ENCODE assay signal across 8 mouse cellular contexts in the genomic region with DNA sequence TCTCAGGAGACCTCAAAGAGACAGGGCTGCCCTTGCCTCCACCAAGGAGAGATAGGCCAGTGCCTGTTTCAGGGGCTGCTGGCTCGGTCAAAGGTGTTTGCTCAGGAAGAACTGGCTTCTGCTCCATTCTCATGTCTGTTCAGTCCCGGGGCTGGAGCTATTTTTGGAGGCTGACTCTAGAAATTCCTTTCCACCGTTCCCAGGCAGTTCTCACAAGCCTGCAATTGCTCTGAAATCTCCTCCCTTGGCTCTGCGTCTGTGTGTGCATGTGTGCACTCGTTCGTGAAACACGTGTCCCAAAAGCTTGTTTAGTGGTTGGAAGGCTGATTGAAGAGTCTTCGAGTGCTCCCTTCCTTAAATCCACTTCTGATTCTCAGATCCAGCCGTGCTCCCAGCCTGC.
DNase-seq lines count a peak whose midpoint lies in the region; ATAC-seq lines count a peak whose summit lies in the region.

No protein-coding gene starts in this region.

- ATAC-seq in heart, embryonic 16.5 days (replicated peaks; ENCODE audit: extremely low read depth, insufficient read depth, low FRiP score), result peak; percentile 88
- peak; percentile 65 for ATAC-seq in lung, embryonic 16.5 days (ENCODE audit: low read depth)
- no peak for ATAC-seq in neural tube, embryonic 15.5 days (ENCODE audit: low FRiP score)

- H3K27ac ChIP-seq in heart, embryonic 16.5 days (ENCODE audit: low read length), result peak overlapping the region; percentile 82
- peak overlapping the region; percentile 10; the same call in 1 of the 2 replicates for H3K27ac ChIP-seq in lung, embryonic 16.5 days (ENCODE audit: low read length)
- H3K27ac ChIP-seq in neural tube, embryonic 15.5 days (replicated peaks), result no peak overlapping the region

- H3K4me2 ChIP-seq in heart, embryonic 16.5 days (ENCODE audit: low read depth, low read length), result peak overlapping the region; percentile 39
- H3K4me2 ChIP-seq in lung, embryonic 16.5 days (ENCODE audit: low read depth, low read length), result no peak overlapping the region
- H3K4me2 ChIP-seq in neural tube, embryonic 15.5 days, result no peak overlapping the region

- no peaks in the 10 kb centered on the region for H3K9me3 ChIP-seq in heart, embryonic 16.5 days (replicated peaks; ENCODE audit: control insufficient read depth, low read length)
- H3K9me3 ChIP-seq in lung, embryonic 16.5 days (ENCODE audit: control insufficient read depth, low read length), result no peaks in the 10 kb centered on the region
- H3K9me3 ChIP-seq in neural tube, embryonic 15.5 days (replicated peaks), result no peaks in the 10 kb centered on the region

- H3K4me1 ChIP-seq in heart, embryonic 16.5 days (ENCODE audit: control insufficient read depth, insufficient read depth, low read length), result peaks cover 13% of the 10 kb centered on the region
- peaks cover 5% of the 10 kb centered on the region; the same call in 1 of the 2 replicates for H3K4me1 ChIP-seq in lung, embryonic 16.5 days (replicated peaks; ENCODE audit: control insufficient read depth, insufficient read depth, low read length)
- H3K4me1 ChIP-seq in neural tube, embryonic 15.5 days, result peaks cover 4% of the 10 kb centered on the region; the same call in 1 of the 2 replicates

- H3K9ac ChIP-seq in heart, embryonic 16.5 days (ENCODE audit: low read length), result peak overlapping the region; percentile 45
- no peak overlapping the region for H3K9ac ChIP-seq in lung, embryonic 16.5 days (ENCODE audit: low read length)
- no peak overlapping the region for H3K9ac ChIP-seq in neural tube, embryonic 15.5 days (replicated peaks)

- no peaks in the 10 kb centered on the region for H3K36me3 ChIP-seq in heart, embryonic 16.5 days (ENCODE audit: control insufficient read depth, insufficient read depth)
- H3K36me3 ChIP-seq in lung, embryonic 16.5 days (ENCODE audit: control insufficient read depth, insufficient read depth, low read length), result 0 out of 2 replicates have a peak, but pooled peaks cover under 1% of the 10 kb centered on the region
- H3K36me3 ChIP-seq in neural tube, embryonic 15.5 days, result 0 out of 2 replicates have a peak, but pooled peaks cover under 1% of the 10 kb centered on the region

- H3K27me3 ChIP-seq in heart, embryonic 16.5 days (ENCODE audit: control insufficient read depth, insufficient read depth, low read length), result no peaks in the 10 kb centered on the region
- no peaks in the 10 kb centered on the region for H3K27me3 ChIP-seq in lung, embryonic 16.5 days (ENCODE audit: control insufficient read depth, insufficient read depth, low read depth, low read length)
- H3K27me3 ChIP-seq in neural tube, embryonic 15.5 days (replicated peaks), result no peaks in the 10 kb centered on the region

- DNase-seq in frontal cortex, postnatal 36 days (ENCODE audit: low spot score in 2 of 2), result peak; percentile 16 to 26
- DNase-seq in frontal cortex, postnatal 14 days (ENCODE audit: low spot score in 2 of 2), result no peak
- DNase-seq in brain, adult 2 months (ENCODE audit: low read depth, low spot score), result peak; percentile 72
- no peak for DNase-seq in cerebellum, adult 11-12 months
- DNase-seq in thymus, adult 18-20 months, result no peak

- H3K4me3 ChIP-seq in heart, embryonic 16.5 days (ENCODE audit: low read length), result 0 out of 2 replicates have a peak overlapping the region, but pooled peaks have one; percentile 1
- H3K4me3 ChIP-seq in lung, embryonic 16.5 days (ENCODE audit: low read length), result no peak overlapping the region
- H3K4me3 ChIP-seq in neural tube, embryonic 15.5 days (replicated peaks), result no peak overlapping the region

- WGBS in heart, embryonic 16.5 days, result 14% methylated on average over 9 of the region's 9 CpGs
- 33% methylated on average over 9 of the region's 9 CpGs for WGBS in lung, embryonic 16.5 days
- 77% methylated on average over 9 of the region's 9 CpGs for WGBS in neural tube, embryonic 15.5 days

Comparison
In these comparisons a context has a peak if more than half of its experiments do, and no peak if none do; other contexts are left out.
1. DNase-seq: peak in frontal cortex, postnatal 36 days (2 of 2) and brain, adult 2 months (single experiment); none in frontal cortex, postnatal 14 days (0 of 2), cerebellum, adult 11-12 months (single experiment) and thymus, adult 18-20 months (0 of 2).